Mouse (Mus musculus): Measurements from ENCODE around the gene Satb1.

The Satb1 gene

DNA sequence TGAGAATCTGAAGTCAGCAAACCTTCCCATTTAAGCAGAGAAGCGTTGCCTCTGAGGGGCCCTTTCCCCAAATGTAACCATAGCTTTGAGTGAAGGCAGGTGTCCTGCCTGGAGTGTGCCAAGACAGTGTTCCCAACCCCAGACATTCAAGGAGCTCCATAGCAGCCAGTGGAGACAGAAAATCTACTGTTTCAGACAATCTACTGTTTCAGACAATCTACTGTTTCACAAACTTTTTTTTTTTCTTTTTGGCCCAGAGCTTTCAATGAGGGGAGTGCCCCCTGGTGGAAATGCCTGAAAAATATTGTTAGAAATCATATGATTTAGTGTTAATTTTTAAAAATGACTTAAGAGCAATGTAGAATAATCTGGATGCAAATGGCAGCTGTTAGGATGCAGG is 55.3 kb downstream of the Satb1 start:
- DNase-seq (ENCODE audit: low read depth, low spot score), result no peak

DNA sequence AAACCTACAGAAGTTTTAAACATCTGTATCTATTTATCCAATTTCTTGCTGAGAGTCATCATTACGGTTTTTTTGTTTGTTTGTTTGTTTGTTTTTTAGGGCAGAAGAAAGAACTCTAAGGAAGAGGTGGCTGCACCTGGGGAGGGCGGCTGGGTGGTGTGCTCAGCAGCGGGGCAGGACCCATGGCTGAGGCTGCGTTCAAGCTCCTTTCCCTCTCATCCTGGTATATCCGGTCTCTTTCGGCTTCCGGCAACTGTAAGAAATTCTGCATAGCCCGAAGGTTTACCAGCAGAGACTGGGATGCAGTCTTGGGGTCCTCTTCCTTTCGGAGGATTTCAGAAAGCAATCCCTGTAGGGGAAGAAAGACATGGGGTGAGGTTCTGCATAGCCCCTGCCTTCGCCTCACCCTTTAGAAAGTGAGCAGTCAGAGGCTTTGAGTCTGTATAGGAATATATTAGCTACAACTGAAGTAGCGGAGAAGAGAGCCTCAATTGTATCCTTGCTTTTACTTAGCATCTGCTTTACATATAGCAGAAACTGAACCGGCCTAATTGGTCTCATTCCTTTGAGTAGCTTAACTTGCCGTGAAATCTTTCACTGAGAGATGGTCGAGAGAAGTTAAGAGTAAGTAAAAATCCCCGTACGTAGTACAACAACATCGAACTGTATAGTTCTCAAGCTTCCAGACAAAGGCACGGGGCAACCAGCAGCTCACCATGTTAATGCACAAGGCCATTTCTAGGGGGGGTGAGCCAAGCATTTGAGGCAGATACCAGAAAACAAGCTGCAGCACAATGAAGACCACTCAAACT is 57.8 kb downstream of the Satb1 start:
- DNase-seq (ENCODE audit: low read depth, low spot score), result no peak

DNA sequence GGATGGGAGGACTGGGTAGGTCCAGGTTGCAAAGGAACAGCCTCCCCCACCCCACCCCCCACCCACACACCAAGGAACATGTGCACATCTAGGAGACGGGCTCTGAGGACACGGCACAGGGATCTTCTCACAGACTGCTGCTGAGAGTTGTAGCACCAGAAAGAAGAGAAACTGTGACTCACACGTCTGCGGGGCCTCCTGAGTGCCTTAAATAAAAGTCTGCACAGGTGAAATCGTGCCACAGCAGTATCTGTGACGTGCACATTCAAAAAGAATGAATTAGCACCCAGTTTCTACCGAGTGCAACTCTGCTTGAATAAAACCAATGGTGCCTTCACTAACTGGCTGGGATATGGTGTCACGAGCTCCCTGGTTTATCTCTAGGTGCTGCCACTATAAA is 69.5 kb downstream of the Satb1 start:
- DNase-seq (ENCODE audit: low read depth, low spot score), result no peak

DNA sequence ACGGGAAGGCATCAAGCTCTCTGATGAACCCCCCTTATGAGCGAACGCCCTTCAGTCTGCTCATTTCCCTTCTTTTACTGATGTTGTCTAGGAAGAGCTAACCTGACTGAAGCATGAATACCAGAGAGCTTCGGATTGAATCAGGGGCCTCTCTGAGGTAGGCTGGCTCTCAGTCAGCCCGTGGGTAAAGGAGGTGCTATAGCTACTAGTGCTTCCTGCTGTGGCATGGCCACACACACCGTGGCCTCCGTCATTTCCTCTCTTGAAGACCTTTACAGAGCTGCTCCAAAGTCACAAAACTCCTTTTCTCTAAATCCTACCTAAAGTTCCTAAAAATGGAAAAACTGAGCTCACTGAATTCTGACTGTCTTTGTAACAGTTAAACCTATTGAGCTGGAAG is 70.6 kb downstream of the Satb1 start:
- DNase-seq (ENCODE audit: low read depth, low spot score), result no peak

DNA sequence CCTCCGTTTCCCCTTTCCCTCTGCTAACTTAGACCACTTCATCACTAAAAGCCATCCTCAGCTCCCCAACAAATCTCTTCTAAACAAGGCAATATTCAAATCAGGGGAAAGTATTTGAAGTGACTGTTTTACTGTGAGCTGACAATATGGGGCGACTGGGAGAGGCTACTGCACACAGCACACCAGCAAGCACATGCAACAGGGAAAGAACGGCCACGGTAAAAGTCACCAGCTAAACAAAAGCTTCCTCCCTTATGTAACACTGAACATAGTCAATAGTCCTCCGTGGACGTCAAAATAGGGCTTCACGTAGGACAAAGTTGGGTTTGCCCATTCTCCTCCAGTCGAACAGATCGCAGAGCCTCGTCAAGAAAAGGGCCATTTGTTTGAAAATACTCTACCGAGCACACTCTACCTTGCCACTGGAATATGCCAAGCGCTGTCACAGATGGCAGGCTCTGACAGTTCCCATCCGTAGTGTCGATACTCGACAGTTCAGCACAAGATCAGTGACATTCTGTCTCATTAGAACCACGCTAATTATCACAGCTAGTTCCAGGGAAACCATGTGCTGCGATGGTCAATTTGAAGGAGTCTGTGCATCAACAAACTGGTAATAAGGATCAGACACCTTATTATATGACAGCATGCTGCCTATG is 72.0 kb downstream of the Satb1 start:
- no peak for DNase-seq (ENCODE audit: low read depth, low spot score)

DNA sequence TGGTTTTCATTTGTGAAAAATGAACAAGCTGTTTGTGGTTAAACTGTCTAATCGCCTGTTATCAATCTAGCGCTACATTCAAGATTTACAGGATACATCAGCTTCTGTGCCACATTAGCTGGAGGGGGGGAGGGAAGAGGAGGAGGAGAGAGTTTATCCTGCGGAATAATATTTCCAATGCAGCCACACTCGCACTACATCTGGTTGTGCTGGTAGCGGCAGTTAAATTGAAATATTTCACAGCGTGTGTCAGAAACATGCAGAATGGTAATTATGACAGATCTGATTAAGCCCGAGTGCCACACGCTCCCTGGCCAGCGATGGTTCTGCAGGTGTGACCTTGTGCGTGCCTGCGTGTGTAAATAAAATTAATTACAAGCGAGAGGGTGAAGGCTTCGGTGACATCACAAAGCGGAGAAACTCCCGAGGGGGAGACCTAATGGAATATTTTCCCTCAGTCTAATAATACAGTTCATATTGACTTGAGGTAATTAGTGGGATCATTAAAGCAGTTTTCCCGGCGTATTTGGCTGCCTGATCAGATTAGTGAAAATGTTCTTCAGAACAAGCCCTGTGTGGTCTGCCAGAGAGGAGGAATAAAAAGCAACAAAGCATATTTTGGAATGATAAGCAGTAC is 72.7 kb downstream of the Satb1 start:
- DNase-seq (ENCODE audit: low read depth, low spot score), result no peak

DNA sequence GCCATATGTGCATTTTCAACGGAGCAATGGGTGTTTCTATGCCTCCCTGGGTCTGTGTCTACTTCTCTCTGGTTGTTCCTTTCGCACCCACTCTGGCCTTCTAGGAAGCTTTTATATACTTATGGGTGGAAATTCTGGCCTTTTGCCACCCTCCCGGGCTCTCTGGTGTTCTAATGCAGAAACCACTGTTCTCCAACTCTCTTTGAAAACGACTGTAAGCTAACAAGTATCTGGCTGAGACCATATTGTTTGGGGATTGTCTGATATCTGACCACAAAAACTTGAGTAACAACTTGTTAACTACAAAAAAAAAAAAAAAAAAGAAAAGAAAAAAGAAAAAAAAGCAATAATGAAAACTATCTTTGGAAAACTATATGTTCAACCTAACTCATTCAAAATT is 73.6 kb downstream of the Satb1 start:
- DNase-seq (ENCODE audit: low read depth, low spot score), result no peak

DNA sequence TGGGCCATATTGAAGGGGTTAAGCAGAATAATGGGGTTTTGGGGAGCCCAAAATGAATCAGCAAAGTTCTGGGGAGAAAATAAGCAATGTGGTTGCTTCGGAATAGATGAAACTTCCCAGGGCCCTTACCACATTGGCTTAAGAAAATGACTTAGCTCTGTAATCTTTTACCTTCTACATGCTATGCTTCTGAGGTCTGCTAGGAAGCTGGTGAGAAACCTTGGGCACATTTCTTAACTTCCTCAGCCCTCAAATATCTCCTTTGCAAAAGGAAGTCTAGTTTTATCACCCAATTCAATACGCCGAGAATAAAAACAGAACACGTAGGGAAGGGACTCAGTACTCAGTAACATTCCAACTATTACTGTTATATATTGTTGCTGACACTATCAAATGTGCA is 80.9 kb downstream of the Satb1 start:
- DNase-seq (ENCODE audit: low read depth, low spot score), result no peak

DNA sequence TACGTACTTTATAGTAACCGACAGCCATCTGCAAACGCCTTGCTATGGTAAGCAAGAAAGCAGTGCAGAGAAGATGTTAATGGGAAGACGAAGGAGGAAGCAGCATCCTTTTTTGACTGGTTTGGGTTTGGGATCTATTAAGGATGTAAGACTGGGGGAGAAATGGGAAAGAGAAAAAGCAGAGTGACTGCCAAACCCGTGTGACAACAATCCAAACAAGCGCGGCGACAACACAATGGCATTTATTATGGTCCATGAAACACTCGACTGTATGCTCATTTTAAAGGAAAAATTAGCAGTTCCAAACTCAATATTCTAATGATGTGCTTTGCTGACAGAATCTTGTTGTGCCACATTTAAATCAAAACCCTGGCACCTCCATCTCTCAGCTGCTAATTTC is 85.9 kb downstream of the Satb1 start:
- no peak for DNase-seq (ENCODE audit: low read depth, low spot score)

DNA sequence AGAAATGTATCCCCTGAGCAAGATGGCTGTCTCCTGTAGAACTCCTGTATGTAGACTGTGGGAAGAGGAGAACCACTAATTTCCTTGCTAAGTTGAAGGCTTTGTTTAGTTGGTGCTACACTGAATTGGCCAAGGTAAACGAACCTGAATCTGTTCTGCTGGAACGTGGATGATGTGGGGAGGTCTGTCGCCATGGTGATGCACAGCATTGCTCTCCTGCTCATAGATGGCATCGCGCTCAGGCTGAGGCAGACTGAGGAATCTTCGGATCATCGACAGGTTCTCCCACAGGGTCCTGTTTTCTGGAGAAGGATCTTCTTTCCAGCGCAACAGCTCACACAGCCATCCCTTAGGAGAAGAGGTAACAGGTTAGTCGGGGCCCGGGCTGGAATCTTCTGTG is 90.6 kb downstream of the Satb1 start:
- DNase-seq (ENCODE audit: low read depth, low spot score), result no peak

DNA sequence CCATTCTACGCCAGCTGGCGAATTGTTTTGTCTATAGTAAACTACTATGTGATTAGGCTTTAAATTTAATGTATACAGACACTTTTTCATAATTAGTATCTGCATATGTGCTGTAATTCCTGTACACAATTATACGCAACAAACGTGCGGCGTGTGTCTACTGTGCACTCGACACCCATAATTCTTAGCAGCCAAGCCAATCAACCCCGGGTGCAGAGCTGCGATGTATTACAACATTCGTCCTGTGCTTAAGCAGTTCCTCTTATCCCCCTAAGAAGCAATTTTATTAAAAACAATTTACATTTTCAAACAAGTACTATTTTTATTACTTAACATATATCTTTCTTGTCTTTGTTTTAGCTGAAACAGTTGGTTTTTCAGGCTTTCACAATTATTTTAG is 92.0 kb downstream of the Satb1 start:
- DNase-seq (ENCODE audit: low read depth, low spot score), result no peak

DNA sequence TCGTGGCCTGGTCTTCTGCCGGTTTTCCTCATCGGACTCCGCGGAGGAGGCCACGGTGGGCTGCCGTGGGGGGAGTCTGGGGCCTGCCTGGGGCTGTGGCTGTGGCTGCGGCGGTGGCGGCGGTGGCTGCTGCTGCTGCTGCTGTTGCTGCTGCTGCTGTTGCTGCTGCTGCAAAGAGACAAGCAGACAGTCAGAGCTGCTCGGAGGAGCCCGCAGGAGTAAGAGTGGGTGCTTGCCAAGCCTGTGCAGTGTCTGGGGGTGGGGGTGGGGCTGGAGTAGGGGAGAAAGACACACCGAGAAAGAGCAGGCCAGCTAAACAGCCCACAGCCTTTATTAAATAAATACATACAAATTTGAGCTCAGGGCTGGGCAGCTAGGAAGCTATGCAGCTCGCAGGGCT is 92.8 kb downstream of the Satb1 start:
- DNase-seq (ENCODE audit: low read depth, low spot score), result no peak

DNA sequence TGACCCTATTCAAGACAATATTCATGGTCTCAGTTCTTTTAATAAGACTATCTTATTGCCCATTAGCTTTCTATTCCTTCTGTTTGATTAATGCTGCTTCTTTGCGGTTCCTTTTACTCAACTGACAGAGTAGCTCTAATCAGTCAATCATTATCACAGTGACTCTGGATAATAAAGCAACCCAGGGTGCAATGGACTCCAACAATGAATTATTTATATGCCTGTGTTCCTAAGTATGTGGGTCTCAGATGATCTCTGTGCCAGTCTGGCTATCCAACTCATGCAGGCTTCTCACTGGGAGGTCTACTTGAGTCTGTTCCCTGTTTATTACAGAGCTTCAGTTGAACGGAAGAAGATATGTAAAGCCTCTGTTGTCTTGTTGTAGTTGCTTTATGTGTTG is 108.6 kb downstream of the Satb1 start:
- no peak for DNase-seq (ENCODE audit: low read depth, low spot score)

DNA sequence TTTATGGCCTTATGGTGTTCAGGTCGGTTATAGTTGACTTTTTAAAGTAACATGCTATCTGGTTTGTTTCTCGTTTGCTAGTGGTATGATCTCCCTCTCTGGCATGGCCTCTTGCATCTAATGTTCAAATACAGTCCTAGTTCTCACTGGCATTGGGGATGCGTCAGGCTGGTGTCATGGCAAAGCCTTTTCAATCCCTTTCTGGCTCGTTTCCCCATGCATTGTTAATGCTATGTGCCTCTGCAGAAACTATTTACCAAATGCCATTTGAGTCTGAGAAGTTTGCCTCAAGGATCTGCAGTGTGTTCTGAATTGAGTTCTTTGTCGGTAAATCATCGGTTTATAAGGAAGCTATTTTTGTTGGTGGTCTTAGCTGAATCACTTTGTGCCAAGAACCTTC is 137.4 kb downstream of the Satb1 start:
- DNase-seq (ENCODE audit: low read depth, low spot score), result no peak

DNA sequence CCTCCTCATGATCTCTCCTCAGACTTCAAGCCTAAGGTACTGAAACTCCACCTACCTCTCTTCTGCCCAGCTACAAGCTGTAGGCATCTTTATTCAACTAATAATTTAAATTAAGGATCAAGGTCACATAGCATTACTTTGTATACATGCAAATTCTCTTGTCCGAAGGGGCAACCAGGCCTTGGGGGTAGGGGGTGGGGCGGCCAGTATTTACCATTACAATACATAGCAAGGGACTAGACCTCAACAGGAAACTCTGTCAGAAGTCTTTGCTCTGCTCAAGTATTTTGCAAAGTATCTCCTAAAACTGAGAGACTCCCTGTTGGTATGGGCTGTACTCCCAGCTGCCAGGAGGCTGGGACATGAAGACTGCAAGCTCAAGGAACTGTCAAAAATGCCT is 137.8 kb downstream of the Satb1 start:
- no peak for DNase-seq (ENCODE audit: low read depth, low spot score)

DNA sequence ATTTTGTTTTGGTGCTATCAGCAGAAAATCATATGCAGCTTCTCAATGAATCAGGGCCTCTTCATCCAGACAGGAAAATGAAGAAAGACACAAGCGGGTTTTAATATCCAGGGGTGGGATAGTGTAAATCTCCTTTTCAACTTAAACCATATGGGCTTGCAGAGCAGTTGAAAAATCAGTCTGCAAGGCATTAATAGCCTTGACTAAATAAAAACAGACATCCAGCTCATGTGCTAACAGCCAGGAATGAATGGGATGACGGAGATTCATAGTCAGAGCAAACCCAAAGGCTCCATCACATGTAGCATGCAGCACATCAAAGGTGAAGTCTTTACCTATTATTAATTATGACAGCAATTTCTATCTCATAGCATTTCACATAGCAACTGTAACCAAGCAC is 142.6 kb downstream of the Satb1 start:
- no peak for DNase-seq (ENCODE audit: low read depth, low spot score)

DNA sequence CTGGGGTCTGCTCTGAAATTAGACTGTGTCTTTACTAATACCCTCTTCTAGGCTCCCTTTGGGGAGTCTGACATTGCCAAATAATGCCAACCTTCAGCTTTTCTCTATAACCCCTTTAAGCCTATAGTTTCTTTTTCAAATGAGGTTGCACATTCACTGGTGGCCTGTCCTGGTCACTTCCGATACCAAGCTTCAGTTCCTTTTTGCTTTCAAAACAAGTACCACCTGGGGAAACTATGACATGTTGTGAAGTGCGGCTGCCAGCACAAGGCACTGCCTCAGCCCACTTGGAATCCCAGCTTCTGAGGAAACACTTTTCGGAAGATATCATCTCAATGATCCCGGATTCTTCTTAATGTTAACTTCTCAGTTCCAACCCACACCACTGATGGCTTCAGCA is 145.9 kb downstream of the Satb1 start:
- DNase-seq (ENCODE audit: low read depth, low spot score), result no peak
